Mouse (Mus musculus): ENCODE results near the gene Wdfy4. TPM values are rescaled to one million over a fixed set of nuclear protein-coding genes. Genes with fewer than 3 reads are reported as not detected.

Gene Wdfy4
- polyA plus RNA-seq, 1 experiment from 2014 or later, result 0.43 TPM

DNA sequence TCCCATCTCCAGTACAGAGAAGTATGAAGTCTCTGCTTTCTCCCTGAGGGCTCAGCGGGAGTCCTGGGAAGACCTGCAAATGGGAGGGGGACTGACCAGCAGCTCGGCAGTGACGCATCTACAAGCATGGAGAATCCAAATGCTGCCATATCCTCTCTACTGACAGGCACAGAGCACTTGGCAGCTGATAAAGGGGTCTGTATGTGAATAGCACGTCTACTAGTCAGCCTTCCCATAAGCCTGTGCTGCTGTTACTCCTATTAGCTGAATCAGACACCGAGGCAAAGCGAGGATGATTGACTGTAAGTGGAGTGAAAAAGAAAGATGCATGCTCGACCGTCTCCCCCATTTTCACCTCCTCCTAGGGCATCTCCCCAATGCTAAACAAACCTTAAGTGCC is 131.9 kb downstream of the Wdfy4 start:
- peak overlapping the region; percentile 72 for H3K27ac ChIP-seq
- H3K4me3 ChIP-seq, result no peak overlapping the region
- WGBS, result 52% methylated on average over 8 of the region's 8 CpGs
- no peak for DNase-seq (ENCODE audit: low spot score)
- peaks cover 18% of the 10 kb centered on the region for H3K4me1 ChIP-seq (replicated peaks)
- no peaks in the 10 kb centered on the region for H3K27me3 ChIP-seq (ENCODE audit: insufficient read depth, poor library complexity, severe bottlenecking)
- H3K36me3 ChIP-seq, result no peaks in the 10 kb centered on the region
- no peaks in the 10 kb centered on the region for H3K9me3 ChIP-seq

GRCm38 (mm10) chr14:33045217-33045616 is 140.1 kb downstream of the Wdfy4 start:
- no peaks in the 10 kb centered on the region for H3K36me3 ChIP-seq
- no peaks in the 10 kb centered on the region for H3K4me1 ChIP-seq (replicated peaks)
- DNase-seq (ENCODE audit: low spot score), result no peak
- H3K9me3 ChIP-seq, result no peaks in the 10 kb centered on the region
- 89% methylated on average over 3 of the region's 3 CpGs for WGBS
- H3K27ac ChIP-seq, result no peak overlapping the region
- H3K27me3 ChIP-seq (ENCODE audit: insufficient read depth, poor library complexity, severe bottlenecking), result no peaks in the 10 kb centered on the region
- H3K4me3 ChIP-seq, result no peak overlapping the region

DNA sequence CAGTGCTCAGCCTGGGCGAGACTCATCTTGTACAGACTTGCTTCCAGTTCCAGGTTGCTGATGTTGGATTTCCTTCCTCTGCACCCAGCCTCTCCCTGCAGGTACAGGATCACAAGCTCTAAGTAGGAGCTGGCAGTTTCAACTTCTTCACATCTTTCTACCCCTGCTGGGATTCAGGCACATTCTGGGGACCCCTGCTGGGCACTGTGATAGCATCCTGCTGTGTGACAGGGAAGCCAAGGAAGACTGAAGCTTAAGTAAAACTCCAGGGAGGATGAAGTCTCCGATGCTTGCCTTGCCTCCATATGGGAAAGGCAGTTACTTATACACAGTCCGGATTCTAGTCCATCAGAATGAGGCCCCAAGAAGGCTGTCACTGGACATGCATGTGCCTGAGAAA is 148.5 kb downstream of the Wdfy4 start:
- 37% methylated on average over 3 of the region's 3 CpGs for WGBS
- Histone ChIP-seq H3K27ac (no peak overlapping the region), H3K9me3 (no peaks in the 10 kb centered on the region), H3K36me3 (no peaks in the 10 kb centered on the region), H3K4me1 (replicated peaks) (no peaks in the 10 kb centered on the region), H3K4me3 (no peak overlapping the region), H3K27me3 (ENCODE audit: insufficient read depth, poor library complexity, severe bottlenecking) (no peaks in the 10 kb centered on the region)
- DNase-seq (ENCODE audit: low spot score), result no peak

DNA sequence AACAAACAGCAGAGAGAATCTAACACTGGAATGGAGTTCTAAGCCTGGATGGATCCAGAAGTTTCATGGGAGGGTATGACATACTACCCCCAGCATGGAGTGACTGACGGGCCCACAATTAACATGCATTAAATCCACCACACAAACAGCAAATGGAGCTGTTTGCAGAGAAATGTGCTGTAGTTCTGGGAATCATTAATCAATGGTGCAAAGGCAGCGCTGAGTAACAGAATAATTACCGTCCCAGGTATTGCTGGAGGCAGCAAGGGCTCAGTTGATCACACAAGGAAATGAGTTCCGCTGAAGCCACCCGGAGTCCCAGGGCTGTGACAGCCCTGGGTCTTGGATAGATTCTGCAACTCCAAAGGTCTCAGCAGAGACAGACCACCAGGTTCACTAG is 149.9 kb downstream of the Wdfy4 start:
- Histone ChIP-seq H3K36me3 (no peaks in the 10 kb centered on the region), H3K9me3 (no peaks in the 10 kb centered on the region), H3K4me1 (replicated peaks) (no peaks in the 10 kb centered on the region), H3K27me3 (ENCODE audit: insufficient read depth, poor library complexity, severe bottlenecking) (no peaks in the 10 kb centered on the region), H3K4me3 (no peak overlapping the region), H3K27ac (no peak overlapping the region)
- 78% methylated on average over 5 of the region's 5 CpGs for WGBS
- no peak for DNase-seq (ENCODE audit: low spot score)

DNA sequence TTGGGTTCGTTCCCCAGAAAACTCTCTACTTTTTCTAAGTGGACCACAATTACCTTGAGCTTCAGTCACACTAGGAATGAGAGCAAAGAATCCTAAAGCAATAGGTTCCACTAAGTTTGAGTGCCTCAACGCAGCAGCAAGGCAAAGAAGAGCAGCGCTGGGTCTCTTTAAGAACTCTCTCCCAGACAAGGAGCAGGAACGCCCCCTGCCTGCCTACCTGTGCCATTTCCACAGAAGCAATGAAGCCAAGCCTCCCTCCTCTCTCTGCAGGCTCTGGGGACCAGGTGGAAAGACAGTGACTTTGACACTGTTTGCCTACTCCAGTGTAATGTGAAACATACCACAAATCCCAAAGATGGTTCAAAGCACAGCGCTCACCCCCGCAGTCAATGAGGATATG is 151.9 kb downstream of the Wdfy4 start:
- no peaks in the 10 kb centered on the region for H3K9me3 ChIP-seq
- H3K36me3 ChIP-seq, result no peaks in the 10 kb centered on the region
- DNase-seq (ENCODE audit: low spot score), result peak; percentile 33
- H3K4me1 ChIP-seq (replicated peaks), result no peaks in the 10 kb centered on the region
- no peaks in the 10 kb centered on the region for H3K27me3 ChIP-seq (ENCODE audit: insufficient read depth, poor library complexity, severe bottlenecking)
- no peak overlapping the region for H3K27ac ChIP-seq
- WGBS, result 38% methylated on average over 6 of the region's 6 CpGs
- H3K4me3 ChIP-seq, result no peak overlapping the region

- H3K27me3 ChIP-seq (ENCODE audit: insufficient read depth, poor library complexity, severe bottlenecking), result no peaks in the 10 kb centered on the region
- no peak overlapping the region for H3K4me3 ChIP-seq
- no peak for DNase-seq (ENCODE audit: low spot score)
- WGBS, result 89% methylated on average over 3 of the region's 3 CpGs
- H3K36me3 ChIP-seq, result no peaks in the 10 kb centered on the region
- H3K4me1 ChIP-seq (replicated peaks), result no peaks in the 10 kb centered on the region
- H3K27ac ChIP-seq, result no peak overlapping the region
- H3K9me3 ChIP-seq, result no peaks in the 10 kb centered on the region
Measured at GRCm38 (mm10) chr14:33030849-33031248, 154.5 kb downstream of the Wdfy4 start.

DNA sequence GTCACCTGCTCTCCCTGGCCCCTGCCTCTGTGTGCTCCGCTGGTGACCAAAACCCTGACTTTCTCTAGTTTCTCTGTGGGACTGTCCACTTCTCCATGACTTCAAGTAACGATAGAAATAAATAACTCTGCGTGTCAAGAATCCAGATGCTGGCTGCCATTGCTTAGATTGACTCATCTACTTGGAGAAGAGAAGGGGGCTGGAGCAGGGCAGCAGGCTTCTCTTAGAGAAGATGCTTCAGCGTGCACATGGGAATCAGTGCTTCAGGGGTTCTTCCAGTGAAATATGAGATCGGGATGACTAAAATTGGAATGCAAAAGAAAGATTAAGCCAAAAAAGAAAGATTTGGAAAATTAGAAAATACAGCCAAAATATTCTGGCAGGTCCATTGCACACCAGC is 165.7 kb downstream of the Wdfy4 start:
- H3K4me1 ChIP-seq (replicated peaks), result peaks cover 9% of the 10 kb centered on the region
- WGBS, result 57% methylated on average over 5 of the region's 5 CpGs
- no peaks in the 10 kb centered on the region for H3K36me3 ChIP-seq
- H3K27ac ChIP-seq, result no peak overlapping the region
- no peak overlapping the region for H3K4me3 ChIP-seq
- no peak for DNase-seq (ENCODE audit: low spot score)
- H3K27me3 ChIP-seq (ENCODE audit: insufficient read depth, poor library complexity, severe bottlenecking), result no peaks in the 10 kb centered on the region
- no peaks in the 10 kb centered on the region for H3K9me3 ChIP-seq

DNA sequence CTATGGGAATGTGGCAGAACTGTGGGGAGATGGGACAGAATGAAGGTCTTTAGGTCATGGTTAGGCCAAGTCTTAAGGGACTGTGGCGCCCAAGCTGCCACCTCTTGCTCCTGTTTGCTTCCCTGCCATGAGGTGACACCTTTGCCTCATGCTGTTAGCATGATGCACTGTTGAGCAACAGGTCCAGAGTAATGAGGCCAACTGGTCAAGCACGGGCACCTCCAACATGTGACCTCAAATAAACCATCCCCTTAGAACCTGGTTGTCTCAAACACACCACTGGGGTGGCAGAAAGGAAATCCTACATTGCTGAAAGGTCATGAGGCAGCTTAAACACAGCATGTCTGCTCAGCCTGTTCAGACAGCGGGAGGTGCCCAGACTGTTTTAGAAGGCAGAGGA is 166.3 kb downstream of the Wdfy4 start:
- 70% methylated on average over 3 of the region's 3 CpGs for WGBS

GRCm38 (mm10) chr14:33007638-33008037 is 177.7 kb downstream of the Wdfy4 start:
- Histone ChIP-seq H3K27ac (no peak overlapping the region), H3K4me1 (replicated peaks) (no peaks in the 10 kb centered on the region), H3K36me3 (no peaks in the 10 kb centered on the region), H3K4me3 (no peak overlapping the region), H3K9me3 (0 out of 2 replicates have a peak, but pooled peaks cover 5% of the 10 kb centered on the region), H3K27me3 (ENCODE audit: insufficient read depth, poor library complexity, severe bottlenecking) (no peaks in the 10 kb centered on the region)
- no peak for DNase-seq (ENCODE audit: low spot score)
- 83% methylated on average over 1 of the region's 1 CpGs for WGBS

More for the DNA sequence above, 166.3 kb downstream of the Wdfy4 start:
- Histone ChIP-seq H3K36me3 (no peaks in the 10 kb centered on the region), H3K4me3 (no peak overlapping the region), H3K9me3 (no peaks in the 10 kb centered on the region), H3K27me3 (ENCODE audit: insufficient read depth, poor library complexity, severe bottlenecking) (no peaks in the 10 kb centered on the region), H3K4me1 (replicated peaks) (peaks cover 9% of the 10 kb centered on the region), H3K27ac (no peak overlapping the region)
- DNase-seq (ENCODE audit: low spot score), result no peak

DNA sequence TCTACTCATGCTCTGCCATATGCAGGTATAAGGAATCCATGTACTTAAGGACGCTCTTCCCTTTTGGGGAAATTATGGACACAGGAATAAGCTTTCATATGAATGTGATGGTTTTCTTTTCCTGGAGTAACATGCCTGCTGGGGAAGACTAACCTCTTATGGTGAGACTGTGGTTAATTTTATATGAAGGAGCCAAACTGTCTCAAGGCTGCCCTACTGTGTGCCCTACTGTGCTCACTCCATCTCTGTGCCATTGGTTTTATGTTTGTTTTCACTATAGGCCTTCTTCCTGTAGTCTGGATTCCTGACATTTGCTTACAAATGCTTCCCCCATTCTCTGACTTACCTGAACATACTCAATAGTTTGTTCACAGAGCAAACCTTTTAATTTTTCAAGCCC is 180.2 kb downstream of the Wdfy4 start:
- Histone ChIP-seq H3K36me3 (no peaks in the 10 kb centered on the region), H3K4me3 (no peak overlapping the region), H3K9me3 (0 out of 2 replicates have a peak, but pooled peaks cover 5% of the 10 kb centered on the region), H3K27me3 (ENCODE audit: insufficient read depth, poor library complexity, severe bottlenecking) (no peaks in the 10 kb centered on the region), H3K27ac (no peak overlapping the region), H3K4me1 (replicated peaks) (peaks cover 12% of the 10 kb centered on the region)
- WGBS, result 94% methylated on average over 1 of the region's 1 CpGs
- no peak for DNase-seq (ENCODE audit: low spot score)

- Histone ChIP-seq H3K4me1 (replicated peaks) (peaks cover 28% of the 10 kb centered on the region), H3K4me3 (no peak overlapping the region), H3K9me3 (0 out of 2 replicates have a peak, but pooled peaks cover 5% of the 10 kb centered on the region), H3K27me3 (ENCODE audit: insufficient read depth, poor library complexity, severe bottlenecking) (peaks cover 3% of the 10 kb centered on the region; the same call in 1 of the 2 replicates), H3K36me3 (no peaks in the 10 kb centered on the region), H3K27ac (peak overlapping the region; percentile 75)
- no peak for DNase-seq (ENCODE audit: low spot score)
- WGBS, result 17% methylated on average over 8 of the region's 8 CpGs
Measured at GRCm38 (mm10) chr14:33000112-33000979, 185.0 kb downstream of the Wdfy4 start.

DNA sequence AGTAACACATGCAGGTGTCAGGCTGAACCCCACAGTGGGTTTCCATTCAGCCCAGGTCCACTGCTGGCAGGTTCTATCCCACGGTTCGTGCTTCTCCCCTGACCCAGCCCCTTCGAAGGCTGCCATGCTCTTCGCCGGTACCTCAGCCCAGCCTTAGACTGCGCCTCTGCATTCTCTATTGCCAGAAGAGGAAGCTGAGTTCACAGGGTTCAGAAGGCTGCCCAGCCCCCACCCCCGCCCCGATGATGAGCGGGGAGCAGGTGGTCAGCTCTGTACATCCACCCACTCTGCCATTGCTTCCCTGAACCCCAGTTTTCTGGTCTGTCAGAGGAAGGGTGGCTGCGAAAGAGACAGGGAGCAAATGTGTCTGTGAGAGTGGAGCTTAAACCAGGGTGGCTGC is 185.8 kb downstream of the Wdfy4 start:
- no peaks in the 10 kb centered on the region for H3K36me3 ChIP-seq
- peak overlapping the region; percentile 75 for H3K27ac ChIP-seq
- 28% methylated on average over 10 of the region's 10 CpGs for WGBS
- H3K4me3 ChIP-seq, result no peak overlapping the region
- H3K9me3 ChIP-seq, result no peaks in the 10 kb centered on the region
- peaks cover 4% of the 10 kb centered on the region; the same call in 1 of the 2 replicates for H3K27me3 ChIP-seq (ENCODE audit: insufficient read depth, poor library complexity, severe bottlenecking)
- peaks cover 37% of the 10 kb centered on the region for H3K4me1 ChIP-seq (replicated peaks)
- DNase-seq (ENCODE audit: low spot score), result no peak

GRCm38 (mm10) chr14:32994954-32995636 is 190.2 kb downstream of the Wdfy4 start:
- Histone ChIP-seq H3K9me3 (no peaks in the 10 kb centered on the region), H3K4me1 (replicated peaks) (peaks cover 26% of the 10 kb centered on the region), H3K27me3 (ENCODE audit: insufficient read depth, poor library complexity, severe bottlenecking) (peaks cover 4% of the 10 kb centered on the region; the same call in 1 of the 2 replicates), H3K27ac (peak overlapping the region; percentile 71), H3K36me3 (no peaks in the 10 kb centered on the region), H3K4me3 (peak overlapping the region; percentile 23)
- WGBS, result 6% methylated on average over 10 of the region's 10 CpGs
- DNase-seq (ENCODE audit: low spot score), result peak; percentile 63
